Mouse (Mus musculus) olfactory bulb, adult 2 months (tissue): ENCODE measurements around the gene Mrpl24.

Source experiments
- CTCF ChIP-seq: fragments of 200-500 bp; IDR thresholded peaks from 2 replicates; pipeline ENCODE4 v1.5.1; 2012; ENCODE audit warnings: low read depth, mild to moderate bottlenecking, low read length, moderate library complexity; ENCODE audit not compliant: insufficient read depth
- POLR2A ChIP-seq: fragments of 200-500 bp; IDR thresholded peaks from 2 replicates; pipeline ENCODE4 v1.6.1; 2012; ENCODE audit warnings: mild to moderate bottlenecking, low read depth, low read length, moderate library complexity; ENCODE audit not compliant: insufficient read depth

DNA sequence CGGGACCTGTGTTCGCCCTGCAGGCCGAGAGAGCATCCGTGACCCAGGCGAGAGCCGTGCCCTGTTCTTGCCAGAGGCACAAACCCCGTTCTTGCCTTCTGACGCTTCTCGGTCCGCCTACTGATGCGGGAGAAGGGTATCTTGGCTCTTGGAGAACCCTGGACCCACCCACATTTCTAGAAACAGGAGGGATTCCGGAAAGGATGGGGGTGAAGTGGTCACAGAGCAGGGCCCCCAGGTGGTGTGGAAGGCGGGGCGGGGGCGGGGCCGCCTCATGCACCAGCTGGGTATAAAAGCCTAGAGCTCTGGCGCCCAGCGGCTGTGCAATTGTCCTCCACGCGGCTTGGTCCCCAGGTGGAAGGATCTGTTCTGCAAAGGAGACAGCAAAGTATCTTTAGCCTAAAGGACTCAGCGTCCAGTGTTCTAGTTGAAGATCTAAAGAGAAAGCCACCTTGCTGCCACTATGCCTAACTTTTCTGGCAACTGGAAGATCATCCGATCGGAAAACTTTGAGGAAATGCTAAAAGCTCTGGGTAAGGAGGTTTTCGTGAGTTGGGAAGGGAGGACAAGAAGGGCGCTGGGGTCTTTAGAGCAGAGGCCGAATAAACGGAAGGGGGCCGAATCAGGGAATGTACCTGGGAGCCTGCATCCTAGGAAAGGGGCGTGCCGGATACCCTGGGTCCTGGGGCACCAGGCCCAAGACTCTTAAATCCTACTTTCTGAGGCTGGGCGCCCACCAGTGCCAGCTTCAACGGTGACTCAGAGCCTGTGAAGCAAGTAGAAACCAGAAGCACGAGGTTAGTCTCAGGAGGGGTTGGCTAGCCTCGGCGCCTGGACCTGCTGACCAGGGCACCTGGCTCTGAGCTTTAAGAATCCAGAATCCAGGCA lies 29.3 kb downstream of the Mrpl24 start, which contains the start of gene Crabp2:
- TF ChIP-seq POLR2A (no peak), CTCF (no peak)
